Mouse (Mus musculus): Measurements from ENCODE around the gene Fkbp6. TPM values are rescaled to one million over a fixed set of nuclear protein-coding genes. Genes with fewer than 3 reads are reported as not detected.

Fkbp6 gene
- not detected for total RNA-seq (2023)

DNA sequence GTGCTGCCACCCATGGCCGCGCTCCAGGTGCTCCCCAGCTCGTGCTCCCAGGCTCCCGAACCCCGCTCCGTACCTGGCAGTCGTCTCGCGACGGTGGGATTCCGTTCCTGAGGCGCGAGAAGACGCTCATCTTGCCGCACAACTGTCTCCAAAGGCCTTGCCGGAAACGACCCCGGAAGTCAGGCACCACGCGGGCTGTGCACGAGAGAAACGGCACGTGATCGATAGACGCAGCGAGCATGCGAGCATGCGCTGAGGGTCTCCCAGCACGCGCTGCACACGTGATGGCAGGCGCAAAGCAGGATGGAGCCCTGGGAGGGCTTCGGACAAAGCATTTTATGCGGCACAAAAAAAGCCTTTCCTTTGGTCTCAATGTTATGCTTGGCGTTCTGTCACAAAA is at the start of gene Fkbp6:
Fkbp6 (minus strand) TSS at position 183 of the 400 bp plus-strand sequence.

DNA sequence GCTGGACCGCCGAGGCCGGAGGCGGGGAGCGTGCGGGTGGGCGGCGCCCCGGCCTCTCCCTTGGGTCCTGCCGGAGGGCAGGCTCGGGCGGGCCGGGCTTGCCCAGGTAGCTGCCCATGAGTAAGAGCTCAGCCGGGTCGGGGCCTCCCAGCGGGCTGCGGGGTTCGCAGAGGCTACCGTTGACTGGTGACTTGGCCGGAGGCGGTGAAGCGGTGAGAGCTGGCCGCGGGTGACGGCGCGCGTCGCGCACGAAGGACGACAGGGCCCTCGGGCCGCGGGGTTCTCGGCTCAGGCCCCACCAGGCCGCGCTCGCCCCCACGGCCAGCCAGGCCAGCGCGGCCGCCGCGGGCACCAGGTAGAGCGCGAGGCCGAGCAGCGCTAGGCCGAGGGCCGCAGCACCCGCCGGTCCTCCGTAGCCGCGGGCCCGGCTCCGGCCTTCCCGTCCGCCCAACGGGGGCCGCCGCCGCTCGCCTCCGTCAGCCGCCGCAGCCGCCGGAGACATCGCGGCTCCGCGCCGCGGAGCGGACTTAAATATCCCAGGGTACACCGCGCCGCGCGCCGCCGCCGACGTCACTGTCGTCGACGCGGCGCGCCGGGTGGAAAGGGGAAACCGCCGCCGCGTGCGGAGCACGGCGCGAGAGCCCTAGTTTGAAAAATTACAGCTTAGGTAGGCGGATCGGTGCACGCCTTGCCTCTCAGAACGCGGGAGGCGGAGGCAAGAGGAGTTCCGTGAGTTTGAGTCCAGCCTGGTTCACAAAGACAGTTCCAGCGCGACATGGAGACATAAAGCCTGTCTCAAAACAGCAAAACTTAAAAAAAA is 44.4 kb upstream of the Fkbp6 start, which contains the start of gene Pom121:
Pom121 (minus strand) TSS at position 543 of the 820 bp plus-strand sequence.

DNA sequence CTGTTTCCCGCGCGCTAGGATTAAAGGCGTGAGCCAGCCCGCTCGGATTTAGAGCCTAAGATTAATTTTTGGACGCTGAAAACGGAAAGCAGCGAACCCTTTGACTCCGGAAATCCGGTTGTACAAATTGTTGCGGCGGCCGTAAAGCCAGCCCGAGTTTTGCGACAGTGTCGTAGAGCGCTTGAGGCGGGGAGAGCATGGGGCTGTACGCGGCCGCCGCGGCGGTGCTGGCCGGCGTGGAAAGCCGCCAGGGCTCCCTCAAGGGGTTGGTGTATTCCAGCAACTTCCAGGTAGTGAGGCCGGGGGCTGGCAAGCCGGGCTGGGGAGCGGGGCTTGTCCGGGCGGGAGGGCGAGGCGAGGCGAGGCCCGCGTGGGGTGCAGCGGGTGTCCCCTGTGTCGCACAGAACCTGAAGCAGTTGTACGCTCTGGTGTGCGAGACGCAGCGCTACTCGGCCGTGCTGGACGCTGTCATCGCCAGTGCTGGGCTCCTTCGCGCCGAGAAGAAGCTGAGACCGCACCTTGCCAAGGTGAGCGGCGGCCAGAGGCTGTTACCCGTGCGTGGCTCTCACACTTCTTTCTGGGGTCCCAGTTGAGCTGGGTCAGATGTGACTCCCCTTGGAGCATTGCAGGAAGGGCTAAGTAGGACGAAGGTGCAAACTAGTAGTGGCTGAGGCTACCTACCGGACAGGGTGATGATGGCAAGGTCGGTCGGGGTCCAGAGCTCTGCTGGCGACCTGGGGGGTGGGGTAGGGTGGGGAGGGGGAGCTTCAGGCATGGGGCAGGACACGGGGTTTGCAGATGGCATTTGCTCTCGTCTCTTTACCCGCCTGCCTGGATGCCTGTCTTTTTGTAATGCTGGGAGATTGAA is 20.2 kb upstream of the Fkbp6 start, which contains the start of gene Nsun5:
Nsun5 (plus strand) TSS at position 167 of the 868 bp plus-strand sequence.

DNA sequence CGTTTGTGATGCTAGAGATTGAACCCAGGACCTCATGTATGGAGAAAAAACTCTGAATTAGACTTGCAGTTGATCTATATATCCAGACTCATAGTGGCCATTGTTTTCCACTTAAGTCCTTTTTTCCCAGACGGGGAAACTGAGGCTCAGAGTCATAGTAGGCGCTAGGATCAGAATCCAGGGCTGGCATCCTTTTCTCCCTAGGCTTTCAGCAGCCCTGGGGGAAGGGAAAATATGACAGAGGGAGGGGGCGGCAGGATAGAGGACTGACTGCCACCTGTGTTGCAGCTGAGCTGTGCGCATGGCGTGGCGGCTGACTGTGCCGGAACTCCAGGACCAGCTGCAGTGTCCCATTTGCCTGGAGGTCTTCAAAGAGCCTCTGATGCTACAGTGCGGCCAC is 3.2 kb upstream of the Fkbp6 start, which contains the start of gene Trim50:
Trim50 (plus strand) TSS at position 301 of the 400 bp plus-strand sequence.

DNA sequence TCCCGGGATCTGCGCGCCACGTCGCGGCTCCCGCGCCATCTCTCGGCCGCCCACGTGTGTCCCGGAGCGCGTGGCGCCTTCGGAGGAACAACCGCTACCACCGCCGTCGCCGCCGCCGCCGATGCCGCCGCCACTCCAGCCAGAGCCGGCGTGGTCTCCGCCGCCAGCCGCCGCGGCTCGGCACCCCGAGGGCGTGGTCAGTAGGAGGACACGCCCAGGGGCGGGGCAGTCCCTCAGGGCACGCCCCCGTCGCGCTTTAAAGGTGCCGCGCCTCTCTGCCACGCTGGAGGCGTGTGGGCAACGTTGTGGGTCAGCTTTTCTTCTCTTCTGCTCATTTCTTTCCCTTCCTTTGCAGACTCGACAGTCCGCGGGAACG is 98.8 kb downstream of the Fkbp6 start, which contains the start of gene Fzd9:
Fzd9 (minus strand) TSS at position 152 of the 376 bp plus-strand sequence.

Other genes starting within 250 kb of the Fkbp6 start
- 10 to 100 TPM in 1 of 2 experiments, 1 to 10 TPM in 1; 8.3 to 10.7 TPM for gene Tbl2, start 200.4 kb downstream of the Fkbp6 start, total RNA-seq (2023)
- 10 to 100 TPM; 25.0 to 26.4 TPM for gene Bcl7b, start 181.8 kb downstream of the Fkbp6 start, total RNA-seq (2023)
- gene Baz1b, start 162.8 kb downstream of the Fkbp6 start, total RNA-seq (2023) = 10 to 100 TPM; 89.4 to 94.1 TPM
- not detected for gene Fzd9, start 98.8 kb downstream of the Fkbp6 start, total RNA-seq (2023)
- not detected for gene Trim50, start 3.3 kb upstream of the Fkbp6 start, total RNA-seq (2023)
- gene Nsun5, start 19.9 kb upstream of the Fkbp6 start, total RNA-seq (2023) = 10 to 100 TPM in 1 of 2 experiments, 1 to 10 TPM in 1; 8.1 to 10.5 TPM
- gene Pom121, start 44.5 kb upstream of the Fkbp6 start, total RNA-seq (2023) = 10 to 100 TPM; 29.9 to 31.0 TPM
- 10 to 100 TPM; 36.7 to 41.4 TPM for gene Hip1, start 195.1 kb upstream of the Fkbp6 start, total RNA-seq (2023)
- not detected for gene Ccl26, start 213.5 kb upstream of the Fkbp6 start, total RNA-seq (2023)
- under 1 TPM; 0.57 to 0.82 TPM for gene Ccl24, start 223.0 kb upstream of the Fkbp6 start, total RNA-seq (2023)